Mouse (Mus musculus) lung, postnatal 36 days (tissue): ENCODE data around the gene Cnot6.
A peak's percentile ranks its signal among the peaks of the same experiment; 100 is the strongest.

Source experiments
- DNase-seq: peaks from one replicate; pipeline ENCODE4 v3.0.0; 2022; ENCODE audit warnings: mixed read lengths

The Cnot6 gene

DNA sequence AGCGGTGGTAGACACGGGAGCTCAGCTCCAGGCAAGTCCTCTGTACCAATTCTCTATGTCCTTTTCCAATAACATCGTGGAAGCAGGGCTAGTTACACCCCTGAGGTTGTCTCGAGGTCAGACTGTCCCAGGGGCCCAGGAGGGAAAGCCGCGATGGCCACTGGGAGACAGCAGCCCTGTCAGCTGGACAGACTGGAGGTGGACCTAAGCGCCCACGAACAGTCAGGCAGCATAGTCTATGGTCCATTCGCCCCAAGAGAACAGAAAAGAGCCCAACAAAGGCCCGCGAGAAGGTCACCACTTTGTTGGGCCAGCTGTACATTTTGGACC, 59.5 kb downstream of the Cnot6 start:
- DNase-seq: no peak

- DNase-seq: peak; percentile 94
Measured at GRCm38 (mm10) chr11:49652401-49653078, 60.0 kb downstream of the Cnot6 start.

DNA sequence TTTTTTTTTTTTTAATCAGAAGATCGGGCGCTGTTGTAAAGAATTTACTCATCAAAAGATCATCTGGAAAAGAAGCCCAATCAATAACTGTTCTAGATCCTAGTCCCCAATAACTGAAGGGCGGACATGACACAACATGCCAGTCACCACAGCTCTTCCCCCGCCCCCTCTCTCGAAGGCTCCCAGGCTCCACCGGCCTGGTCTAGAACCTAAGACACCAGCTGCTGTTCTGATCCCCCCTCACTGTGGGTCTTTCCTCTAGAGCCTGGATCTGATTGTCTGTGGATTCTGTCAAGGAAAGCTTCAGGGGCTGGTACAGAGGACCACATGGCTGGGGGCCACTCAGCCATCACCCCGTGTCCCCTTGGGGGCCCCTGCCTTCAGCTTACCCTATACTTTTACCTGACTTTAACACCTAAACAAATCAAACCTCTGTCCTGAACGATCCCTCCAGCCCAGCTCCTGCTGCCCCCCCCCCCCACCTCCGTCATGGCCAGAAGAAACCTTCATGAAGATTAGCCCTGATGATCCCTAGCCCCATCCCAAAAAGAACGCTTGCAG, 60.7 kb downstream of the Cnot6 start:
- no peak for DNase-seq

GRCm38 (mm10) chr11:49650994-49651761, 61.3 kb downstream of the Cnot6 start:
- no peak for DNase-seq

- peak; percentile 46 for DNase-seq
Measured at GRCm38 (mm10) chr11:49650113-49650993, 62.2 kb downstream of the Cnot6 start.

- no peak for DNase-seq
Measured at GRCm38 (mm10) chr11:49645677-49646076, 66.8 kb downstream of the Cnot6 start.

- DNase-seq: no peak
Measured at GRCm38 (mm10) chr11:49636449-49636848, 76.1 kb downstream of the Cnot6 start.

GRCm38 (mm10) chr11:49635671-49636070, 76.9 kb downstream of the Cnot6 start:
- DNase-seq: no peak

- DNase-seq: no peak
Measured at GRCm38 (mm10) chr11:49634101-49634500, 78.4 kb downstream of the Cnot6 start.

GRCm38 (mm10) chr11:49632256-49632655, 80.3 kb downstream of the Cnot6 start:
- DNase-seq: peak; percentile 46

- peak; percentile 56 for DNase-seq
Measured at GRCm38 (mm10) chr11:49631154-49631553, 81.4 kb downstream of the Cnot6 start.

DNA sequence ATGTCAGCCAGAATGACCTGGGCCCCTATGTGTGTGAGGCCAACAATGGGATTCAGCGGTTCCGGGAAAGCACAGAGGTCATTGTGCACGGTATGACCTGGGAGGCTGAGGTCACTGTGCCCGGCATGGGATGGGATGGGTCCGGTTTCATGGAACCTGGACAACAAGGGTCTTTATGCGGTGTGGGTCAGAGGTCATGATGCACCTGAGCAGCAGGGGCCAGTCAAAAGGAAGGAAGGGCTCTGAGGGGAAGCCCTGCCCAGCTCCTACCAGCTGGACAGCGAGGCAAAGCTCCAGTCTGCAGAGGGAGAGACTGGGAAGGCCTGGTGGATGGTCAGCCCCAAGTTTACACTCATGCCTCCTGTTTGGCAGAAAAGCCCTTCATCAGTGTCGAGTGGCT, 85.8 kb downstream of the Cnot6 start:
- DNase-seq: no peak

DNA sequence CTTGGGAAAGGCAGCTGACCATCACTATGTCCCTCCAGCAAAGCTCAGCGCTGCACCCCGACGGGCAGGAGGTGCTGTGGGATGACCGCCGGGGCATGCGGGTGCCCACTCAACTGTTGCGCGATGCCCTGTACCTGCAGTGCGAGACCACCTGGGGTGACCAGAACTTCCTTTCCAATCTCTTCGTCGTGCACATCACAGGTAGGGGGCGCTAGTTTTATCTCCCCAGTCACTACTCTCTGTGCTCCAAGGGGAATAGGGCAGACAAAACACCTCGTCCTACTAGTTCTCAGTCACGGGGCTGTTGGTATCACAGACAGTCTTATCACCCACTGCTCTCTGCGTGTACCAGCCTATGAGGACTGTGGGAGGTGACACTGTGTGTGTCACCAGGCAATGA, 86.7 kb downstream of the Cnot6 start:
- DNase-seq: no peak

GRCm38 (mm10) chr11:49624156-49624555, 88.4 kb downstream of the Cnot6 start:
- DNase-seq: no peak

DNA sequence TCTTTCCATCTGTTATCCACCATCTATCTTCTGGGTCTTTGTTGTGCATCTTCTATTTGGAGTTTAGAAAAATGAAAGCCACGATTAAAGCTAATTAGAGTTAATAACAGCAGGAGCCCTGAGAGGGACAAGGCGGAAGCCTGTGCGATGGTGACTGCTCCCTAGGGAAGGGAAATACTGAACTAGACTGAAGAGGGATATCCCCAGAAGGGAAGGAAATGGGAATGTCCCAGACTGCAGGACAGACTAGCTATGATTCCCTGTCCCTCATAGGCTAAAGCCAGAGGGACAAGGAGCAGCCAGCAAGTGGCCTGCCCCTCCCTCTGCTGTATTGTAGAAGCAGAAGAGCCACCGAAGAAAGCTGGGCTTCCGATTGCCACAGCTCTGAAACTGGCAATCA, 90.6 kb downstream of the Cnot6 start:
- DNase-seq: no peak
